Mouse (Mus musculus) right cerebral cortex, postnatal 25 days (tissue): ENCODE data around the gene Btbd18.
"Not testable (repeated sequence)": the region's sequence is repeated elsewhere in the genome, so short reads cannot be mapped to it uniquely, and the experiment has no call there.

Experiments used
- DNase-seq: peaks from one replicate; pipeline ENCODE4 v3.0.0; 2022

The Btbd18 gene

DNA sequence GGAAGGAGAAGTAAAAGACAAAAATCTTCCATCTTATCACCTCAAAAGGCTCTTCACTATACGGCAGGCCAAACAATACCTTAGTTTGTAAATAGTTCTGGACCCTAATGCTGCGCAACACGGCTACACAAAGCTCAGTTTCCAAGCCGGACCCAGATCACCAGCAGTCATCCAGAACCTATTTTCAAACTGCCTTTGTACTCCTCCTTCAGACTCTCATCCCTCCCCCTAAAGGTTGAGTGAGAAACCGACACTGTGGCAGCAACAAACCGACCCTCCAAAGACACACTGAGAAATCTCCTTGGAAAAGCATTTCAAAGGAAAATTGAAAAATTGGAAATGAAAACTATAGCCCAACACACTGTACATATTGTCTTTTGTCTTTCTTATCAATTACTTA lies 10.5 kb upstream of the Btbd18 start:
- no peak for DNase-seq

DNA sequence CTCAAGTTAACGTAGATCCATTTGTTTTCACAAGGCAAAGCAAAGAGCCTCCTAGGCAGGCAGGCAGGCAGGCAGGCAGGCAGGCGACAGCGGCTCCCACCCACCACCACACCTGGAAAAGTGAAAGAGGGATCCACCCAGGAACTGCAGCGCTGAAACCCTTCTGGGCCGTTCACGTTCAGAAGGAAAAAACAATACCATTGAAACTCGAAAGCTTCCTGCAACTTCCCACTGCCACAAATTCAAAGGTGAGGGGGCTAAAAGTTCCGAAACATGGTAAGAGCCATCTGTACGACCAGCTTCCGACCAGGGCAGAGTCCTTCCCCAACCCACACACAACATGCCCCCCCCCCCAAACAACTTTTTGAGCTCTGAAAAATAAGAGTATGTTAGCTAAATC lies 9.2 kb upstream of the Btbd18 start:
- peak; percentile 27 for DNase-seq

DNA sequence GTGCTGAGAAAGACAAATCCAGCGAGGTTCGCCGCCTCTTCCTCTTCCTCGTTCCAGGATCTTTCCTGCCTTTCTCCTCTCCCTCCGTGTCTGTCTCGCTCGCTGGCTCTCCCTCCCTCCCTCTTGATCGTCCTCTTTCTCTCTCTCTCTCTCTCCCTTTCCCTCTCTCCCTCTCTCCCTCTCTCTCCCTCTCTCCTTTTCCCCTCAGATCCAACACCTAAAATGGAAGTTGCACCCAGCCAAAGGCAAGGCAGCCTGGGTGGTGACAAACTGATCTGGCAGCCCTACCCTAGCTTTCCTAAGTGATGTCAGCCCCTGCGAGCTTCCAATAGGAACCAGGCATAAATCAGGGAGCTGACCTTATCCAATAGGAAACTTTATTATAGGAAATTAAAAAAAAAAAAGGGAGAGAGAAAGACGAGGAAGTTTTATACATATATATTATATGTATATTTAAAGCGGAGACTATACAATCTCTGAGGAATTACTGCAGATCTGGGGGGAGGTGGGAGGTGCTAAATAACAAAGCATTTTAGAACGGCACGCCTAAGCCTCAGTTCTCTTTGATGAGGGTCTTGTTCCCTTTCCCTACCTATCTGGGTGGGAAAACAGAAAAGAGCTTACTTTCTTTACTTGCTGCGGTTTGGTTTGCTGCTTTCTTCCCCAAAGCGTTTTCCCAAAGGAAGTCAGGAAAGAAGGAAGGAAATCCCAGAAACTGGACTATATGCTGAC lies 8.2 kb upstream of the Btbd18 start, which contains the start of gene Ctnnd1:
Gene Ctnnd1, minus strand, starts transcription at position 302 of the 732 bp plus-strand sequence.
- peak; percentile 83 for DNase-seq

DNA sequence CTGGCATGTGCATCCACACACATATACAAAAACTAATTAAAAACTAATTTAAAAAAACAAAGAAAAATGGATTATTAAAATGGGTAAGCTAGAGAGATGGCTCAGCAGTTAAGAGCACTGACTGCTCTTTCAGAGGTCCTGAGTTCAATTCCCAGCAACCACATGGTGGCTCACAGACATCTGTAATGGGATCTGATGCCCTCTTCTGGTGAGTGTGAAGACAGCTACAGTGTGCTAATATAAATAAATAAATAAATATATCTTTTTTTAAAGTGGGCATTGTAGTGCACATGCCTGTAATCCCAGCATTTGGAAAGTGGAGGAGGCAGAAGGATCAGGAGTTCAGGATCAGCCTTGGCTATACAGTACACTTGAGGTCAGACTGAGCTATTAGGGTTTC lies 5.5 kb upstream of the Btbd18 start:
- no peak for DNase-seq

DNA sequence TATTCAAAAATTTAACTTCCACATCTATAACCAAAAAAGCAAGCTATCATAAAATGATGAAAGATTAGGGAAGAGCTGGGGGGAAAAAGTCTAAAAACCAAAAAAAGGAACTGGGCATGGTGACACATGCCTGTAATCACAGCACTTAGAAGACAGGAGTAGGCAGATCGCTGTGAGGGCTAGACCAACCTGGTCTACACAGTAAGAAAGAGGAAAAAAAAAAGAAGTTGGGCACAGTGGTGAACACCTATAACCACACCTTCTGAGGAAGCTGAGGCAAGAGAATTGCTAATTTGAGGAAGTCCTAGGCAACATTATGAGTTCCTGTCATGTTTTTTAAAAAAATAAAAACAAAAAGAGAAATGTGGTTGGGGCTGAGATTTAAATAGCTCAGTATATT lies 3.0 kb upstream of the Btbd18 start:
- DNase-seq: no peak

DNA sequence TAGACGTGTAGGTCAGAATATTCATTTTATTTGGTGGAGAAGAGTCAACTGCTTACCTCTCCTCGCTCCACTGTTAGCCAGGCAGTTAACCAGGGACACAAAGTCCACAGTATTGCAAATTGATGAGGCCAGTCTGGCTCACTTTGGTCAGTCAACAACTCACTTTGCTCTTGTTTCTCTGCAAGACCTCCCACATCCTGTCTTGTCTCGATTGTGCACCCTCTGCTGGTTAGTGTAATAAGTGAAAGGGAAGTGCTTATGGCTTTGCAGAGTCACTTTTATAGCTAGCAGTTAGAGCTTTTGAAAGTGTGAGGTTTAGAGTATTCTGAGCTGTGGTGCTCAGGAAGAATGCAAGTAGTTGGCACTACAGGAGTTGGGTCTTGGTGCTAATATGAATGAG lies 1.4 kb downstream of the Btbd18 start:
- no peak for DNase-seq

DNA sequence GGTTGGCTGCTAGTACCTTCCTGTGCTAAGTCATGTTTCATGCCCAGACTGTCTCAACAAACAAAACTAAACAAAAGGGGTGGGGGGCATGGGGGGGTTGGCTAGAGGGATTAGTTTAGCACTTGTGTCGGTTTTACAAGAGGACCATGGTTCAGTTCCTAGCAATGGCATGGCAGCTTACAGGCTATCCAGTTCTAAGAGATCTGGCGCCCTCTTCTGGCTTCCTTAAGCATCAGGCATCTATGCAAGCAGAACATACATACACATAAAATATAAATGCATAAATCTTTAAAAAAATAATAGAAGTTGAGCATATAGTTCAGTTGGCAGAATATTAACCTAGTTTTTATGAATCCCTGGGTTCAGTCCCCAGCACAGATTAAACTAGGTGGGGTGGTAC lies 4.0 kb downstream of the Btbd18 start:
- no peak for DNase-seq

DNA sequence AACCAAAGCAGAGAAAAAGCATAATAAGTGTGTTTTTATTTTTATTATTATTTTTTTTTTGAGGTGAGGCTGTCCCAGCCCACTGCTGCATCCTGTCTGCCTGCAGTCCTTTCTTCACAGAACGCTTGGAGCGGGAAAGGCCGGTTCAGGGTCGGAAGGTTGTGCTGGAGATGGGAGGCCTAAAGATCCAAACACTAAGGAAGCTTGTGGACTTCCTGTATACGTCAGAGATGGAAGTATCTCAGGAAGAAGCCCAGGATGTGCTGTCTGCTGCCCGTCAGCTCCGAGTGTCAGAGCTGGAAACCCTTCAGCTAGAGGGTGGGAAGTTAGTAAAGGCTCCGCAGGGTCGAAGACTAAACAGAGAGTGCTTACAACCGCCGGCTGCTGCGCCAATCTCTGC lies 7.2 kb downstream of the Btbd18 start:
- DNase-seq: no peak

DNA sequence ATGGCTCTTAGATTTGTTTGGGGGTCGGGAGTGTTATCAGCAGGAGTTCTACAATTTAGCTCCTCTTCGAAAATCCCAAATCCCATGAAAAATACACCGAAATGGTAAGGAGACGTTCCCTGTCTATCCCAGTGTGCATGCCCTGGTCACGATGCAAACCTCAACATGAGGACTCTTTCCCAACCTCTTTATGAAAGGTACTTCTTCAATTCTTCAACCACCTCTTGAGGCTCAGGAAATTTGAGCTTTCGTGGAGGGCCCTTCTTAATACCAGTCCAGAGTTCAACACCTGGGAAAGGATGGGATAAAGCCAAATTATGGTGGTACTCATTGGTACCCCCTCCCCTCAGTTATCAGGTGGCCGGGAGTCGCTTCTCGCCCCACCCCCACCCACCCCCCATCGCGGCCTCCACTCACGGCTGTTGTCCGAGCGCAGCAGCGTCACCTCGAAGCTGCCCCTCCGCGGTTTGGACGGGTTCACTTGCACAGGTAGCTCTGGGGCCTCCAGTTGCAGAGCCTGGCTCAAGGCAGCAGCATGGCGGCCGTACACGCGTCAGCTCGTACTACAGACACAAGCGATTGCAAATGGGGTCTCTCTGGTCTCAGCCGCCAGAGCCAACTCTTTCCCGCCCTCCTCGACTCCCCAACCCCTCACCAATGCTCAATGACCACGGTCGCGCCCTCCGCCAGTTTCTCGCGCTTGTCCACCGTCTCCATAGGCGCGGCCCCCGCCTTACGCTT lies 11.1 kb downstream of the Btbd18 start:
- DNase-seq: no peak

DNA sequence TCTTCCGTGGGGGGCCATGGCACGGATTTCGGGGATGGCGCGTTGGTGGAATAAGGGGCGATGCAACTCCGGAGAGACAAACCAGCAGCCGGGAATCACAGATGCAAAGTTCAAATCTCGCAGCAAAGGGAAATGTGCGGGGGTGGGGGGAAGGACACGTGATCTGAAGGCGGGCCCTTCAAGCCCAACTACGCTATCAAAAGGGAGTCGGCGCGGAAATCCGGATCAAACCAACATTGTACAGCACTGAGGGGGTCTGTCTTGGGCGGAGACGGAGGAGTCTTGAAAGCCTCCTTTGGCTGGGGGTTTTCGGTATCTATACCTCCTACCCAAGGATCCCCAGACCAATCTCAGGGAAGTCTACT lies 11.7 kb downstream of the Btbd18 start, which contains the start of gene Selenoh:
Gene Selenoh, minus strand, starts transcription at position 202 of the 365 bp plus-strand sequence.
- peak; percentile 84 for DNase-seq

DNA sequence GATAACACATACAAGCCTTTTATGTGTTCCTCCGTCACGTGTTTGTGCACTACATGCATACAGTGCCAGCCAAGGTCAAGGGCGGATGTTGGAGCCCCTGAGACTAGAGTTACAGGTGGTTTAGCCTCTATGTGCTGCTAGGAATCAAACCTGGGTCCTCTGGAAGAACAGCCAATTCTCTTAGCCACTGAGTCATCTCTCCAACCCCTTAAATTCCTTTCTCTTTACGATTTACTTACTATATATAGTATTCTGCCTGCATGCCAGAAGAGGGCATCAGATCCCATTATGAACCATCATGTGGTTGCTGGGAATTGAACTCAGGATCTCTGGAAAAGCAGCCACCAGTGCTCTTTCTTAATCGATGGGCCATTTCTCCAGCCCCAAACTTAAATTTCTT lies 12.7 kb downstream of the Btbd18 start:
- not testable (repeated sequence) for DNase-seq

DNA sequence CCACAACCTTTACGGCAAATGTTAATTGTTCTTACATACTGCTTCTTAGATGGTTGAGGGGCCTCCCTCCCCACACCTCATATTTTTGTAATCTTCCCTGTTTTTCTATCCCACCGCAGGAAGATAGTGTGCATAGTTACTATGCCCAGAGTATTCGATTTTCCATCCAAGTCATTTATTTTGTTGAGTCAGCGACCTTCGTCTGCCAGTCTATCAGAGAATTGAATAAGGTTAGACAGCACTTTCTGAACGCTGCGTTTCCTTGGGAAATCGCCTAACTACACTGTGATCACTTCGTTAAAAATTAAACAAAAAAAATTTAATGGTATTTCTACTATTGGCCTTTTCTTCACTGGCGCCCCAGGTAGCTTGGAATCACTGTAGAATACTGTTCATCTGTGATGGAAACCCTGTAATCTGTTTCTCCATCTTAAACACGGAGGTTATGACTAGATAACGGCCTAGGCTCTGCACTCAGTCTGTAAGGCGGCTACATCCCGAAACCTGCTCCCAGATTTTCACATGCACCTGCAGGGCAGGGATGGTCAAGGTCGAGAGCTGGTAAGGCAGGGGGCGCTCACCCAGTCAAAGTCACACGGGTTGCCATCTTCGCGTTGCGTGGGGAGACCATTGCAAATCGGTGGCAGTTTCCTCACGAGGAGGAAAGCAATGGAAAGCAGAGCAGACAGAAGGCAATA lies 18.5 kb downstream of the Btbd18 start:
- no peak for DNase-seq

DNA sequence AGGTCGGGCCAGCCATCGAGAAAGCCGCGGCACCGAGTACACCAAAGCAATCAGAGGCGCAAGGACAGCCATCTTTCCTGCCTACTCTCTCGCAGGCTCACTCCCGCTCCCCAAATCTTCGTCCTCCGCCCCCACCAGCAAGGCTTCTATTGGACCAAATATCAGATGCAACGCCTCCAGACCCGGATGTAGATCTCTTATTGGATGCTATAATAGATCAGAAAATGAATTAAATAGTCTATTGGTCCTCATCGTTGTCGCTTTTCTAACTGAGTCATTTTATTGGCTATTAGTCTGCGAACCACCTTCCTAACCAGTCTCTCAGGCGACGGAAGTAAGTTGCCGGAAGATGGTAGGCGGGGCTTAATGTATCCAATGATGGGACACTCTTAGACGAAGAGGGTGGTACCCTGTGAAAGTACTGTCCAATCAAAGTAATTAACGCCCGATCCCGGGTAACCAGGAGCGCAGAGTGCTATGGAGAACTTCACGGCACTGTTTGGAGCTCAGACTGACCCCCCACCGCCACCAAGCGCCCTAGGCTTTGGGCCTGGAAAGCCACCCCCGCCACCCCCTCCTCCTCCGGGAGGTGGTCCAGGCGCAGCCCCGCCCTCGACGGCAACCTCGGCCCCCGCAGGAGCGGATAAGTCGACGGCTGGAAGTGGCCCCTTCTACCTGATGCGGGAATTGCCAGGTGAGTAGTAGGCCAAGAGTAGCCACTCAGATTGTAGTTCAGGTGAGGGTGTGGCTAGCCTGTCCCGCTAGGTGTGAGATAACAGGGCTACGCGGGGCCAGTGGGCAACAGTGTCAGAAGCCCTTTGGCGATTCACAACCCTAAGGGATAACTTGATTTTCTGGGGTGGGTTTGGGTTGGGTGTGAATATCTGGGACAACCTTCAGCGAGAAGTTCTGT lies 19.3 kb downstream of the Btbd18 start, which contains the start of the genes Gm28635 and Med19:
Gene Gm28635, minus strand, starts transcription at position 74 of the 913 bp plus-strand sequence.
Gene Med19, plus strand, starts transcription at position 435 of the 913 bp plus-strand sequence.
- peak; percentile 89 for DNase-seq

DNA sequence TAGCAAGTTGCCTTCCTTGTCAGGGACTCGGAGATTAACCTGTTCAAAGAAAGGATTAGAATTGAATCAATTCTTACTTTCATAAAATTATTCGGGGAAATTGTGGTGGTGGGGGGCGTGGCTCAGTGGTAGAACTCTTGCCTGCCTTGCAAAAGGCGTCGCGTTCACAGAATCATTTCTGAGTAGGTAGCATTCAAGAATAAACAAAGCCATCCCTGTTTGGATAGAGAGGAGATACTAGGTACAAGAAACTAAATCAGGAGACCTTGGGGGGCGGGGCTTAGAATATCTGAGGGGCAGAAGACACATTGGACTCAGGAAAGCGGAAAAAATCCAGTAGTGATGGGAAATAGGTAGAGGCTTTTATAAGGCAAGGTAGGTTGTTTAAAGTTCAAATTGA lies 20.1 kb downstream of the Btbd18 start, which contains the start of gene Tmx2:
Gene Tmx2, minus strand, starts transcription at position 125 of the 400 bp plus-strand sequence.
- DNase-seq: no peak

DNA sequence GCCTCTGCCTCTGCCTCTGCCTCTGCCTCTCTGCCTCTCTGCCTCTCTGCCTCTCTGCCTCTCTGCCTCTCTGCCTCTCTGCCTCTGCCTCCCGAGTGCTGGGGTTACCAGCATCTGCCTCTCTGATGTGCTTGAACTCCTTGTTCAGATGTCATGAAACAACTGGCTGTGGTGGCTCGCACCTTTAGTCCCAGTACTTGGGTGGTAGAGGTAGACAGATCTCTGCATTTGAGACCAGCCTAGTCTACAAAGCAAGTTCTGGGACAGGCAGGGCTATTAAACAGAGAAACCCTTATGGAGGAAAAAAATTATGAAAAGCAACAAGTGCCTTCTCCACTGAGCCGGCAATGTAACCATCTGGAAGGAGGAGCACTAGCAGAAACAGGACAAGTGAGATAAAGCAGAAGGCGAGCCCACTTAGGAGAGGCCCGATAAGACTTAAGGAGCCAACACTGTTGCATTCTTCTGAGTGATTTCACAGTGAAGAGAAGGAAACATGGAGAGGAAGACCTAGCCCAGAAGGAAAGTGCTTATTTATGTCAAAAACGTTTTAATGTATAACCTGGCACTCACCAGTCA lies 23.8 kb downstream of the Btbd18 start:
- no peak for DNase-seq

DNA sequence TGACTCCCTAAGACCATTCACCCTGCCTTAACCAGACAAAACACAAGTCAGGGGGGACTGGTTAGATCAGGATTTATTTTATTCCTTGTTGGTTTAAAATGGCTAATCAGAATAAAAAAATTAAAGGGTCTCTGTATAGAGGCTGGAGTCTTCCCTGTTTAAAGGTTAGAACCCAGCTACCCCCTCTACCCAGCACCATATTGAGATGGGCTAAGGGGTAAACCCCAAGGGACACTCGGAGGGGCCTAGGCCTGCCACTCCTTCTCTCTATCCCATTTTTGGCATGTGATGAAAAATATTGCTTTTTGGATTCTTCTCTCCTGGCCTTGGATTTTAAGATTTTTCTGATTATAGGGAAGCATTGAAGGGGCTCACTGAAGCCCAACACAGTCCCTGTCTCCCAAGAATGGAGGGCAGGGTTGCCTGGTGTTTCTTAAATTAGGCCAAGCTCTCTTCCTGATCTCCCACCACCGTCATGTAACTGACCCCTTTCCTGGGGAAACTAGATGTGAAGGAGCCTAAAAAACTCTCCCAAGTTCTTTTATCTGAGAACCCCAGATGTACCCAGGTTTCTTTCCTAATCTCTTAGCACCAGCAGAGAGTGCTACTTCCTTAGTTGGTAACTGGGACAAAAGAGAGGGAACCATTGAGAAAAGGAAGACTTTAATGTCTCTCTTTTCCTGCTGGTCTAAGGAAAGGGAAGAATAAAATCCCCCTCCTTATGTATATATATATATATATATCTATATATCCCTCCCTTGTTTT lies 29.4 kb downstream of the Btbd18 start:
- DNase-seq: no peak

DNA sequence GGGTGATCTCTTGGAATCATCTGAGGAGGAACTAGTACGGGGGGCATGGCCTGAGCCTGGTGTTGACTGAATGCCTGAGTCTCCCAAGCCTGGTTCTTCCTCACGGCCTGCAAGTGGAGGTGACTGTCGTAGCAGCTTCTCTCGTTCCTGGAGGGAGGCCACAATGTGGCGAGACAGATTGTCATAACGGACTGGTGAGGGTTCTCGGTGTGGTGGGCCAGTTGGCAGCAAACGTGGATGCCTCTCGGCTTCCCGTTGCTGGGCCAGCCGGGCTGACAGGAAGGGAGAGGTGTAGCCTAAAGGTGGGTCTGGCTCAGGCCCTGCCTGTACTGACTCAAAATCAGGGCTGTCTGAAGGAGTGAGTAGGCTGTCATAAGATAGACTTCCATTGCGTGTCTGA lies 31.2 kb downstream of the Btbd18 start:
- DNase-seq: no peak

DNA sequence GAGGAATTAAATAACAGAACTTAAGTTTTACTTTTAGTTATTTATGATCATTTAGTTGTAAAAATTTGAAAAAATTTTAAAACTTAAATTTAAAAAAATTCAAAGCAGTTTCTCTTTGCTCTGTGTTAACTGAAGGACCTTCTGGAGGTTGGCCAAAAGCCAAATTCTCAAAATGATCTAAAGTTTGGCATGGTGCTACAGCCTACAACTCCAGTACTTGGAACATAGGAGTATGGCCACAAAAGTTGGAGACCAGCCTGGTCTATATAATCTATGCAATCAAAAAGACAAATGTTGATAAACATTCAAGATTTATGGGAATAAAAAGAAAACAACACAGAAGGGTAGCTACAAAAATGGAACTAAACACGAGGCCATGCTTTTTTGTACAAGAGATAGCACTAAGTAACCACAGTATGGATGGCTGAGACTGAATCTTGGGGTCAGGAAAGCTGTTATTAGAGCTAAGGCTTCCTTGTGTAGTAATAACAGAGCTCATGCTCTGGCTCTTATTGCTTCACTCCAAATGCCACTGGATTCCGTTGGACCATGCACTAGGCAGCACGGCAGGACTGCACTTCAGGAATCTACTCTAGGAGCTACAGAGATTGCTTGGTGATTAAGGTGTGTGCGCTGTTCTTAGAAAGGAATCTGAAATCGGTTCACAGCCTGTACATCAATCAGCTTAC lies 36.3 kb downstream of the Btbd18 start:
- DNase-seq: no peak

DNA sequence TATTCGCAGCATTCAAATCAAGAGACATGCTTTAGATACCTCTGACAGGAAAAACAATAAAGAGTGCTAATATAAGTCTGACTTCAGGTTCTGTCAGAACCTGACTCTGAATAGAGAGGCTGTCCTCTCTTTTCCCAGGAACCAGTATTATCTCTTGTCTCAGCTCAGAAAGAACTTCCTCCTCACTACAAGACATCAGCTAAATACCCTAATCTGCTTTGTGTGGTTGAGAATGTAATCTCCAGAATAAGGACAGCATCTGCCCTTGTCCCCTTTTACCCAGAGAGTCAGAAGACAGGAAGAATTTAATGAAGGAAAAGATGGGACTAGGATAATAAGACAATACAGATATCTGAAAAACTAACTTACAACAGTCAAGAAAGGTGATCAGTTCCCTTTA lies 44.6 kb downstream of the Btbd18 start:
- no peak for DNase-seq

DNA sequence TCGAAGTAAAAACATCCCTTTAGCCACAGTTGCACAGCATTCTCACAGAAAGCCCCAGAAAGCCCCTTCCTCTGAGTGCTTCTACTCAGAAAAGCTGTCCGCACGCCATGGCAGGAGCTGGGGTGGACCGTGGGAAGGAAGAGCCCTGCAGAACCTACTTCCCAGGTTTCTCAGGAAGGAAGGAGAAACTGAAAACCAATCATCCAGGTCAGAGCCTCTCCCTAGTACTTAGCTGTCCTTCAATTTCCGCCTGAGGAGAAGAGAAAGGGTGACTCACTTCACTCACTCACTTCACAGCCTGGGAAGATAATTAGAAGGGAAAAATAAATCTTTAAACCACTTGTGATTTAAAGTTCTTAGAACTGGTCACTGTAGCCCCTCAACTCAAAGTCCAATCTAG lies 45.5 kb downstream of the Btbd18 start:
- no peak for DNase-seq

DNA sequence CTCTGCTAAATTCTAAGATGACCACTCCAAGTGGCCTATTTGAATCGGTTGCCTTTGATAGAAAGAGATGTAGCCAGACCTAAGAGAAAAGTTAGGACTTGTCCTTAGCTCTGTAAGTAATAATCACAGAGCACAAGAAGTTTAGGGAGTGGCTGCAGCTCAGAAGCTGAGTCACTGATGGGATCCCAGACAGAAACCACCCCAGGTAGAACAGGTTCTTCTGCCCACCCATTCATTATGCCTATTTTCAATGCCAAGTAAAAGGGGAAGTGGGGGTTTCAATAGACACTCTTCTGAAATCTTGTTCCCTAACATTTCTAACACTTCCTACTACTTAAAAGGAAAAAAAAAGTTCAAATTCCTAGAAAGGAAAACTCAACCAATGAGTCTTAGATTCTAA lies 46.4 kb downstream of the Btbd18 start:
- DNase-seq: no peak
